Mouse (Mus musculus) embryonic facial prominence, embryonic 10.5 days (tissue): ENCODE results near the gene Chchd5. TPM values are rescaled to one million over a fixed set of nuclear protein-coding genes. Genes with fewer than 3 reads are reported as not detected.

Experiments used
- polyA plus RNA-seq: library from polyadenylated mRNA; unstranded; fragments of >200 nt; fragmentation: Nextera tagmentation; extraction: Ambion mirVana; gene quantifications from 2 replicates; pipeline ENCODE4 v1.2.1, GENCODE M21; 2016

Gene Chchd5
- polyA plus RNA-seq, 1 experiment from 2014 or later: 29.0 TPM

Other genes with a start within 250 kb of the Chchd5 start
- 8.4 and 9.8 TPM in 2 replicates for gene Zc3h8, start 185.6 kb upstream of the Chchd5 start, polyA plus RNA-seq
- gene Zc3h6, start 162.3 kb upstream of the Chchd5 start, polyA plus RNA-seq: 1.0 and 1.1 TPM in 2 replicates
- gene Gm10762, start 162.0 kb upstream of the Chchd5 start, polyA plus RNA-seq: 14.8 and 16.2 TPM in 2 replicates
- gene Vinac1, start 81.5 kb upstream of the Chchd5 start, polyA plus RNA-seq: 0.07 TPM in 1 of 2 replicates, not detected in the other
- 14.3 and 14.7 TPM in 2 replicates for gene Ttl, start 63.8 kb upstream of the Chchd5 start, polyA plus RNA-seq
- 48.7 and 48.9 TPM in 2 replicates for gene Polr1b, start 28.7 kb upstream of the Chchd5 start, polyA plus RNA-seq
- gene Slc20a1, start 69.1 kb downstream of the Chchd5 start, polyA plus RNA-seq: 50.4 and 52.8 TPM in 2 replicates
- 63.1 and 65.4 TPM in 2 replicates for gene Ckap2l, start 167.5 kb downstream of the Chchd5 start, polyA plus RNA-seq
- gene Il1a, start 180.3 kb downstream of the Chchd5 start, polyA plus RNA-seq: not detected in 2 replicates
- gene Il1b, start 241.4 kb downstream of the Chchd5 start, polyA plus RNA-seq: not detected in 2 replicates